Mouse (Mus musculus) mouse trophoblast stem cell (cell line): Measurements from ENCODE around the gene Mmp7.

Experiments
- in situ Hi-C, 2 experiments: fragments of 300-500 bp; cut with MseI, MboI; formaldehyde crosslinking; loops; 2 replicates in 1 of 2; 3 replicates in 1 of 2; pipeline ENCODE4 v1.15.1; 2025

Gene Mmp7

GRCm38 (mm10) chr9:7742696-7743095 is 50.8 kb downstream of the Mmp7 start:
- in situ Hi-C loops: no loop called here

- in situ Hi-C loops: no loop called here
Measured at GRCm38 (mm10) chr9:7744156-7744555, 52.3 kb downstream of the Mmp7 start.

- in situ Hi-C loops: no loop called here
Measured at GRCm38 (mm10) chr9:7748881-7749280, 57.0 kb downstream of the Mmp7 start.
